Mouse (Mus musculus) retina, postnatal 7 days (tissue): Measurements from ENCODE around the gene Ldah.

ENCODE experiments used
- DNase-seq: peaks from one replicate; pipeline ENCODE4 v3.0.0-alpha.2; 2012; ENCODE audit warnings: low read depth, low spot score

Ldah gene

GRCm38 (mm10) chr12:8313270-8313771 lies 105.4 kb downstream of the Ldah start, which contains the start of gene Hs1bp3:
Gene Hs1bp3 (plus strand): TSS chr12:8313432.
- peak; percentile 79 for DNase-seq

GRCm38 (mm10) chr12:8313773-8314172 lies 105.9 kb downstream of the Ldah start:
- no peak for DNase-seq

- DNase-seq, result no peak
Observed at GRCm38 (mm10) chr12:8316541-8316940, 108.6 kb downstream of the Ldah start.

- peak; percentile 44 for DNase-seq
Observed at GRCm38 (mm10) chr12:8320084-8320713, 112.3 kb downstream of the Ldah start.

GRCm38 (mm10) chr12:8321506-8321905 lies 113.6 kb downstream of the Ldah start:
- no peak for DNase-seq

GRCm38 (mm10) chr12:8324086-8324485 lies 116.2 kb downstream of the Ldah start:
- DNase-seq, result no peak

- DNase-seq, result no peak
Observed at GRCm38 (mm10) chr12:8325245-8325942, 117.5 kb downstream of the Ldah start.

GRCm38 (mm10) chr12:8325943-8326522 lies 118.1 kb downstream of the Ldah start:
- DNase-seq, result no peak

- peak; percentile 88 for DNase-seq
Observed at GRCm38 (mm10) chr12:8326825-8327674, 119.1 kb downstream of the Ldah start.

GRCm38 (mm10) chr12:8327675-8328053 lies 119.8 kb downstream of the Ldah start:
- DNase-seq, result no peak

GRCm38 (mm10) chr12:8329236-8329635 lies 121.3 kb downstream of the Ldah start:
- DNase-seq, result no peak

- no peak for DNase-seq
Observed at GRCm38 (mm10) chr12:8331489-8332173, 123.7 kb downstream of the Ldah start.

- no peak for DNase-seq
Observed at GRCm38 (mm10) chr12:8332174-8332542, 124.3 kb downstream of the Ldah start.

GRCm38 (mm10) chr12:8333617-8334016 lies 125.7 kb downstream of the Ldah start:
- DNase-seq, result no peak

GRCm38 (mm10) chr12:8334261-8334660 lies 126.4 kb downstream of the Ldah start:
- no peak for DNase-seq
